Comparison of ENCODE assay signal across 8 mouse cellular contexts in genomic region chr14:52338751-52339511, GRCm38 (mm10). TPM values are rescaled to one million over a fixed set of nuclear protein-coding genes. Genes with fewer than 3 reads are reported as not detected.
A peak's percentile ranks its signal among the peaks of the same experiment; 100 is the strongest.
DNase-seq lines count a peak whose midpoint lies in the region; ATAC-seq and TF ChIP-seq lines count a peak whose summit lies in the region.

No protein-coding gene starts in this region.

- TF ChIP-seq CTCF in Patski (IDR thresholded peaks at IDR 0.05) = peak; percentile 84

- 31% methylated on average over 21 of the region's 21 CpGs for whole genome bisulfite sequencing in midbrain, embryonic 13.5 days

- H3K9me3 ChIP-seq in midbrain, embryonic 13.5 days = no peaks in the 10 kb centered on the region

- no peaks in the 10 kb centered on the region for H3K4me1 ChIP-seq in midbrain, embryonic 13.5 days (replicated peaks)

- ATAC-seq in Patski = peak; percentile 83
- peak; percentile 71 for ATAC-seq in midbrain, embryonic 13.5 days

- POLR2A ChIA-PET in Patski (lab: Charles Lee) = interaction anchor here (1.0 to 1.5 kb wide), 2 partner anchors 36 to 44 kb away, joined by 3 to 7 read pairs; no protein-coding TSS in a partner anchor

- H3K9ac ChIP-seq in midbrain, embryonic 13.5 days (replicated peaks) = peak overlapping the region; percentile 60

- in situ Hi-C loops in Patski (cut with MboI; ENCODE audit: low pct_unique_long_range_greater_than_20kb) = loop anchor here (5.0 to 10.0 kb wide), 2 partner anchors 42 to 434 kb away; no protein-coding TSS in a partner anchor

- no peaks in the 10 kb centered on the region for H3K36me3 ChIP-seq in midbrain, embryonic 13.5 days
- H3K36me3 ChIP-seq in splenic B cell, adult 2 months (ENCODE audit: control insufficient read depth, insufficient read depth, low read length, poor library complexity, severe bottlenecking) = no peaks in the 10 kb centered on the region

- H3K27me3 ChIP-seq in Patski = peaks cover 7% of the 10 kb centered on the region
- no peaks in the 10 kb centered on the region for H3K27me3 ChIP-seq in midbrain, embryonic 13.5 days
- no peaks in the 10 kb centered on the region for H3K27me3 ChIP-seq in splenic B cell, adult 2 months (ENCODE audit: control insufficient read depth, insufficient read depth, low read length, poor library complexity, severe bottlenecking)

- H3K4me3 ChIP-seq in midbrain, embryonic 13.5 days (replicated peaks) = peak overlapping the region; percentile 33

- intact Hi-C loops in left cerebral cortex, postnatal 25 days (cut with DNase I) = loop anchor here (2.0 kb wide), 2 partner anchors 34 to 42 kb away; partner anchors contain the start of gene Mettl3

- peak overlapping the region; percentile 49 for H3K4me2 ChIP-seq in midbrain, embryonic 13.5 days (replicated peaks)

- CTCF ChIA-PET in Patski (lab: Charles Lee) = interaction anchor here (0.7 to 6.2 kb wide), 7 partner anchors 19 to 216 kb away, joined by 3 to 56 read pairs (median 3); partner anchors contain the start of gene Mettl3

- DNase-seq in 3134 (ENCODE audit: extremely low read depth, insufficient read length, low spot score) (peak; percentile 16), Patski (ENCODE audit: low read depth, low spot score) (no peak)
- peak; percentile 89 for DNase-seq in embryo, embryonic 10.5 days (ENCODE audit: low spot score)
- peak; percentile 55 to 76 for DNase-seq in heart, adult 18-20 months
- DNase-seq in kidney, adult 11 months = peak; percentile 25
- DNase-seq in left cerebral cortex, postnatal 25 days (ENCODE audit: low spot score in 2 of 2) = peak; percentile 80 to 88
- peak; percentile 82 for DNase-seq in splenic B cell, adult 2 months (ENCODE audit: low read depth, low spot score)

- no peak overlapping the region for H3K27ac ChIP-seq in midbrain, embryonic 13.5 days

RNA-seq across cellular contexts. Expression of gene Sall2, which starts 10.4 kb away (rescaled TPM):
- 16.8 TPM for polyA plus RNA-seq in Patski (2021)
- 1 to 10 TPM in 1 of 2 experiments, under 1 TPM in 1; 0.97 to 1.0 TPM for total RNA-seq in heart, adult 18-20 months (2021)
- total RNA-seq in left cerebral cortex, postnatal 25 days (2021) = 10 to 100 TPM; 32.3 to 33.4 TPM
- polyA plus RNA-seq in midbrain, embryonic 13.5 days (2015; fragmentation: Nextera tagmentation; extraction: Ambion mirVana) = 56.6 and 56.9 TPM in 2 replicates

RNA-seq across cellular contexts. Expression of gene Olfr1513, which starts 17.3 kb away (rescaled TPM):
- not detected for polyA plus RNA-seq in Patski (2021)
- not detected for total RNA-seq in heart, adult 18-20 months (2021)
- total RNA-seq in left cerebral cortex, postnatal 25 days (2021) = not detected
- polyA plus RNA-seq in midbrain, embryonic 13.5 days (2015; fragmentation: Nextera tagmentation; extraction: Ambion mirVana) = not detected in 2 replicates

RNA-seq across cellular contexts. Expression of gene Mettl3, which starts 34.0 kb away (rescaled TPM):
- 28.7 TPM for polyA plus RNA-seq in Patski (2021)
- 10 to 100 TPM; 16.2 to 18.1 TPM for total RNA-seq in heart, adult 18-20 months (2021)
- total RNA-seq in left cerebral cortex, postnatal 25 days (2021) = 10 to 100 TPM; 39.8 to 41.5 TPM
- 50.4 and 57.8 TPM in 2 replicates for polyA plus RNA-seq in midbrain, embryonic 13.5 days (2015; fragmentation: Nextera tagmentation; extraction: Ambion mirVana)

RNA-seq across cellular contexts. Expression of gene Olfr1512, which starts 40.0 kb away (rescaled TPM):
- not detected for polyA plus RNA-seq in Patski (2021)
- not detected for total RNA-seq in heart, adult 18-20 months (2021)
- total RNA-seq in left cerebral cortex, postnatal 25 days (2021) = not detected
- not detected in 2 replicates for polyA plus RNA-seq in midbrain, embryonic 13.5 days (2015; fragmentation: Nextera tagmentation; extraction: Ambion mirVana)

RNA-seq across cellular contexts. Expression of gene Olfr1511, which starts 58.2 kb away (rescaled TPM):
- not detected for polyA plus RNA-seq in Patski (2021)
- total RNA-seq in heart, adult 18-20 months (2021) = not detected
- not detected for total RNA-seq in left cerebral cortex, postnatal 25 days (2021)
- not detected in 2 replicates for polyA plus RNA-seq in midbrain, embryonic 13.5 days (2015; fragmentation: Nextera tagmentation; extraction: Ambion mirVana)

Comparison
In these comparisons a context has a peak if more than half of its experiments do, and no peak if none do; other contexts are left out.
1. RNA of gene Sall2, which starts 10.4 kb away (total RNA-seq): 32.3 to 33.4 TPM in left cerebral cortex, postnatal 25 days; 0.97 to 1.0 TPM in heart, adult 18-20 months; every median in the first group is over 10 times any median in the second.